Mouse (Mus musculus) heart, postnatal 0 days (tissue): ENCODE measurements around the gene Fzd2. TPM values are rescaled to one million over a fixed set of nuclear protein-coding genes. Genes with fewer than 3 reads are reported as not detected.
A peak's percentile ranks its signal among the peaks of the same experiment; 100 is the strongest.

ENCODE experiments used
- ATAC-seq: fragments of 200-750 bp; cut with Nextera tagmentation; 2 replicates; pipeline ENCODE4 v1.8.0; 2017; ENCODE audit warnings: low read depth, moderate number of reproducible peaks, moderate library complexity; ENCODE audit not compliant: insufficient read depth
- DNase-seq: peaks from one replicate; pipeline ENCODE4 v3.0.0-alpha.2; 2016; ENCODE audit warnings: low spot score
- H3K27ac ChIP-seq: fragments of 300-500 bp; sonication (generic); 2 replicates; pipeline ENCODE4 v1.5.1; 2014; ENCODE audit warnings: low read depth, mild to moderate bottlenecking
- H3K27me3 ChIP-seq: fragments of 300-500 bp; sonication (generic); 2 replicates; pipeline ENCODE4 v1.6.1; 2014; ENCODE audit warnings: low read length, mixed read lengths; ENCODE audit not compliant: control insufficient read depth, insufficient read depth
- H3K36me3 ChIP-seq: fragments of 300-500 bp; sonication (generic); replicated peaks from 2 replicates; pipeline ENCODE4 v1.6.1; 2014; ENCODE audit warnings: low read length, mixed read lengths; ENCODE audit not compliant: control insufficient read depth, insufficient read depth
- H3K4me1 ChIP-seq: fragments of 300-500 bp; sonication (generic); 2 replicates; pipeline ENCODE4 v1.6.1; 2014; ENCODE audit warnings: antibody characterized with exemption; ENCODE audit not compliant: control insufficient read depth, insufficient read depth
- H3K4me2 ChIP-seq: fragments of 300-500 bp; sonication (generic); 2 replicates; pipeline ENCODE4 v1.6.1; 2014; ENCODE audit warnings: low read depth, mild to moderate bottlenecking, low read length, moderate library complexity
- H3K4me3 ChIP-seq: fragments of 300-500 bp; sonication (generic); 2 replicates; pipeline ENCODE4 v1.5.1; 2014; ENCODE audit warnings: low read depth, low read length
- H3K9ac ChIP-seq: fragments of 300-500 bp; sonication (generic); replicated peaks from 2 replicates; pipeline ENCODE4 v1.6.1; 2014; ENCODE audit warnings: low read depth, low read length, mixed read lengths
- H3K9me3 ChIP-seq: fragments of 300-500 bp; sonication (generic); replicated peaks from 2 replicates; pipeline ENCODE4 v1.6.1; 2016; ENCODE audit warnings: low read length; ENCODE audit not compliant: control insufficient read depth
- CTCF ChIP-seq: IDR thresholded peaks from 2 replicates; pipeline ENCODE4 v1.5.1; 2016; ENCODE audit warnings: antibody characterized with exemption, control low read depth, low read depth
- EP300 ChIP-seq: IDR thresholded peaks from 2 replicates; pipeline ENCODE4 v1.6.1; 2016; ENCODE audit warnings: antibody characterized with exemption, low read depth
- WGBS: fragments of 180-500 bp; shearing (Covaris S2); extraction: QIAGEN DNeasy Blood & Tissue Kit; methylation state at CpG from one replicate; pipeline ENCODE4 v1.1.7; 2014; 5-methylcytosine and 5-hydroxymethylcytosine counted together
- polyA plus RNA-seq: library from polyadenylated mRNA; unstranded; fragments of >200 nt; fragmentation: Nextera tagmentation; extraction: Ambion mirVana; gene quantifications from 2 replicates; pipeline ENCODE4 v1.2.1, GENCODE M21; 2015
- total RNA-seq: library from RNA; depleted of rRNA; stranded (reverse); fragments of >200 nt; gene quantifications from 2 replicates; pipeline ENCODE4 v1.2.3, GENCODE M21; 2014; ENCODE audit warnings: low replicate concordance

Gene Fzd2
- total and polyA plus RNA-seq, 2 experiments from 2014 or later, result 7.0 to 47.1 TPM

DNA sequence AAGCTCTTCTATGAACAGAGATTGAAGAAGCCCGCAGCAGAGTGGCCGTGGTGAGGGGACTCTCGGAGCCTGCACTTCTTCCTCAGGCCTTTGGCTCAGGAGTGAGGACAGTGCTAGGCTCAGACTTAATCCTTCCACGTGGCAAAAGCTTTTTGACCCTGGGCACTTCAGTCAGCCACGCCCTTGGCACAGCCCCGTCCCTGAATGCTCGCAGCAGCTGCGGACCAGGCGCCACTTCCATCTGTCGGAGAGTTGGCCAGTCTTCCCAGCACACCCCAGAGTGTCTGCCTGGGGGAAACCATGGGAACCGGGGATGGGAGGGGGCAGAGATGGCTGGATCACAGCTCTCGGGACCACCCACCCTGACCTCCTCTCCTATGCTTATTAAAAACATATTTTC, 32.7 kb downstream of the Fzd2 start:
- no peaks in the 10 kb centered on the region for H3K27me3 ChIP-seq
- peak; percentile 34; the same call in 1 of the 2 replicates for ATAC-seq
- no peaks in the 10 kb centered on the region for H3K9me3 ChIP-seq
- H3K36me3 ChIP-seq, result no peaks in the 10 kb centered on the region
- no peak overlapping the region for H3K4me2 ChIP-seq
- H3K27ac ChIP-seq, result no peak overlapping the region
- no peak overlapping the region for H3K9ac ChIP-seq
- no peak for TF ChIP-seq CTCF
- no peak for TF ChIP-seq EP300
- DNase-seq, result no peak
- H3K4me1 ChIP-seq, result peaks cover 8% of the 10 kb centered on the region; the same call in 1 of the 2 replicates
- no peak overlapping the region for H3K4me3 ChIP-seq
- 34% methylated on average over 12 of the region's 12 CpGs for WGBS

DNA sequence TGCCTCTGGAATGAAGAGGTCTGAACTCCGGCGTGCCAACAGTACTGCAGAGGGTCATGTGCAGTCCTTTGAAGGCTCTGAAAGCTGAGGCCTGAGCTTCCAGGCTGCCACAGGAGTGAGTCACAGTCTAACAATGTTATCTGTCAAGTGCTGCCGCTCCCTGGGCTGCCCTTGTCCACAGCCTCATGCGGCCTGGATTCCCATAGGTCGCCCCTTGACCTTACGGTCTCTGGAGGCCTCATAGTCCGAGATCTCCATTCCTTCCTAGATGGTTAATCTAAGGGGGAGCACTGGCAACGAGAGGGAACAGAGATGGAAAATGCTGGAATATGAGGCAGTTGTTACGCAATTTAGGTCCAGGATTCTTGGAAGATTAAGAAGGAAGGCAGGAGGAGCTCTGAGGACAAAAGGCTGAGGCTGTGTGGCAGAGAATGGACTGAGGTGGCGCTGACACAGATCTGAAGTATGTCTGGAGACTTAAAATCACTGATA, 39.7 kb downstream of the Fzd2 start:
- Histone ChIP-seq H3K4me1 (peaks cover 8% of the 10 kb centered on the region; the same call in 1 of the 2 replicates), H3K27me3 (no peaks in the 10 kb centered on the region), H3K36me3 (no peaks in the 10 kb centered on the region), H3K27ac (peak overlapping the region; percentile 81), H3K9ac (no peak overlapping the region), H3K4me2 (no peak overlapping the region), H3K9me3 (no peaks in the 10 kb centered on the region), H3K4me3 (no peak overlapping the region)
- peak; percentile 90 for DNase-seq
- TF ChIP-seq CTCF (no peak), EP300 (peak; percentile 79)
- ATAC-seq, result peak; percentile 94
- 14% methylated on average over 10 of the region's 10 CpGs for WGBS

DNA sequence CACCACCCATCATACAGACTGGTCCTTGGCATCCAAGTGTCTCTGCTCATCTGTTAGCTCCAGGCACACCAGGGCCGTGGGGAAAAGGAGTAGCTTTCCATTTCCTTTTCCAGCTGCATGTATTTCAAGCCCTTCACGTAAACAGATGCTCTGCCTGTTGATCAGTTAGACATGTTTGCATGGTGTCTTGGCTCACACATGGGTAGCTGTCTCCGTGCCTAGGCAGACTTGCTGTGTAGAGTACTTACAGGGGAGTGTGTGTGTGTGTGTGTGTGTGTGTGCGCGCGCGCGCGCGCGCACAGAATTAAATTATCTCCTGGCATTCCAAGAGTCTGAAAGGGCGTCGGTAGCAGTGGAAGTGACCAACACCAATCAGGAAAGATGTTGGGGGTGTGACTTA, 42.0 kb downstream of the Fzd2 start:
- TF ChIP-seq EP300, result no peak
- no peak for TF ChIP-seq CTCF
- H3K9ac ChIP-seq, result no peak overlapping the region
- H3K9me3 ChIP-seq, result no peaks in the 10 kb centered on the region
- ATAC-seq, result no peak
- no peaks in the 10 kb centered on the region for H3K36me3 ChIP-seq
- no peak overlapping the region for H3K4me3 ChIP-seq
- no peak overlapping the region for H3K4me2 ChIP-seq
- WGBS, result 55% methylated on average over 13 of the region's 13 CpGs
- no peak overlapping the region for H3K27ac ChIP-seq
- no peak for DNase-seq
- H3K4me1 ChIP-seq, result peaks cover 8% of the 10 kb centered on the region; the same call in 1 of the 2 replicates
- H3K27me3 ChIP-seq, result no peaks in the 10 kb centered on the region

DNA sequence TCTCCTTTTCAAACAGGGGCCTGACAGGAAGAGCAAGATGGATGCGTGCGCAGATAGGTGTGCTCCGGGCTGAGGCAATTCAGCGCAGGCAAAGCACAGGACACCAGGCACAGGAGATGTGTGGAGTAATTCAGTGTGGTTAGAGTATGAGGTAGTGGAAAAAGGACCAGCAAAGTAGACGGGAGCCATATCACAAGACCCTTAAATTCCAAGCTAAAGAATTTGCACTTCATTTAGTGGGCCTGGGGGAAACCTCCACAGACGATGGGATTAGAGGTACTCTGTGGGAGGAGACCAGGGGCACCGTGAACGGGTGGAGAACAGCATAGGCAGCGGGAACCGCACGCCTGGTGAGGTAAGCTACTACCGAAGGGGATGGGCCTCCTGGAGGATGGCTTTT, 43.7 kb downstream of the Fzd2 start:
- no peak overlapping the region for H3K4me3 ChIP-seq
- H3K36me3 ChIP-seq, result no peaks in the 10 kb centered on the region
- no peaks in the 10 kb centered on the region for H3K27me3 ChIP-seq
- ATAC-seq, result no peak
- no peak for DNase-seq
- no peak overlapping the region for H3K9ac ChIP-seq
- H3K4me1 ChIP-seq, result peaks cover 7% of the 10 kb centered on the region; the same call in 1 of the 2 replicates
- WGBS, result 58% methylated on average over 12 of the region's 12 CpGs
- TF ChIP-seq CTCF (no peak), EP300 (no peak)
- no peak overlapping the region for H3K27ac ChIP-seq
- H3K9me3 ChIP-seq, result no peaks in the 10 kb centered on the region
- H3K4me2 ChIP-seq, result no peak overlapping the region

DNA sequence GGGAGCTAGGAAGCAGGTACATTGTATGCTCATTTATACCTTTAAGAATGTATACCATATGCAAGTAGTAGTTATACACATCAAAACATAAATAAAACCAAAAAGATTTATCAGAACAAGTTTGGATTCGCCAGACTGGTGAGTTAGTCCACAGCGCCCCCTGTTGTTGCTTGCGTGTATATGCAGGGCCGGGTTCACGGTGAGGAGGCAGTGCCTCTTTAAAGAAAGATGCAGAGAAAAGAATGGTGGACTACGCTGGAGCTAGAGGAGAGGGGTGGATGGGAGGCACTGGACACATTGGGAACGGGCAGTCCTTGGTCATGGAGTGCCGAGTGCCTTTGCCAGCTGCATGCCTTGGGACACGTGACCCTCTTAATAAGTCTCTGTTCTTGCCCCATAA, 47.2 kb downstream of the Fzd2 start:
- TF ChIP-seq EP300, result no peak
- TF ChIP-seq CTCF, result peak; percentile 93
- H3K36me3 ChIP-seq, result no peaks in the 10 kb centered on the region
- DNase-seq (peak; percentile 28), ATAC-seq (peak; percentile 62)
- H3K27ac ChIP-seq, result no peak overlapping the region
- H3K9ac ChIP-seq, result no peak overlapping the region
- no peak overlapping the region for H3K4me3 ChIP-seq
- H3K9me3 ChIP-seq, result no peaks in the 10 kb centered on the region
- H3K4me2 ChIP-seq, result no peak overlapping the region
- no peaks in the 10 kb centered on the region for H3K27me3 ChIP-seq
- H3K4me1 ChIP-seq, result no peaks in the 10 kb centered on the region
- 4% methylated on average over 9 of the region's 9 CpGs for WGBS

DNA sequence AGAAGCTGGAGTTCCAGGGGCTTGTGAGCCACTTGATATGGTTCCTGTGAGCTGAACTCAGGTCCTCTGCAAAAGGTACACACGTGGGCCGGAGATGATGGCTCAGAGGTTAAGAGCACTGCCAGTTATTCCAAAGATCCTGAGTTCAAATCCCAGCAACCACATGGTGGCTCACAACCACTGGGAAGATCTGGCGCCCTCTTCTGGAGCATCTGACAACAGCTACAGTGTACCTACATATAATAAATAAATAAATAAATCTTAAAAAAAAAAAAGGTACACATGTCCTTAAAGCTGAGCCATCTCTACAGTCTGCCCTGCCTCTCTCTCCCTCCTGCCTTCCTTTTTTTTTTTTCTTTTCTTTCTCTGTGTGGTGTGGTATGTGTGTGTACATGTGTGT, 48.6 kb downstream of the Fzd2 start:
- ATAC-seq (no peak), DNase-seq (no peak)
- Histone ChIP-seq H3K4me1 (no peaks in the 10 kb centered on the region), H3K9me3 (no peaks in the 10 kb centered on the region), H3K9ac (no peak overlapping the region), H3K27me3 (no peaks in the 10 kb centered on the region), H3K36me3 (no peaks in the 10 kb centered on the region), H3K4me2 (no peak overlapping the region), H3K4me3 (no peak overlapping the region), H3K27ac (no peak overlapping the region)
- TF ChIP-seq CTCF (peak; percentile 20; the same call in 1 of the 2 replicates), EP300 (no peak)
- WGBS, result 63% methylated on average over 3 of the region's 3 CpGs
